10 mouse cellular contexts compared by ENCODE assay signal in the genomic region with DNA sequence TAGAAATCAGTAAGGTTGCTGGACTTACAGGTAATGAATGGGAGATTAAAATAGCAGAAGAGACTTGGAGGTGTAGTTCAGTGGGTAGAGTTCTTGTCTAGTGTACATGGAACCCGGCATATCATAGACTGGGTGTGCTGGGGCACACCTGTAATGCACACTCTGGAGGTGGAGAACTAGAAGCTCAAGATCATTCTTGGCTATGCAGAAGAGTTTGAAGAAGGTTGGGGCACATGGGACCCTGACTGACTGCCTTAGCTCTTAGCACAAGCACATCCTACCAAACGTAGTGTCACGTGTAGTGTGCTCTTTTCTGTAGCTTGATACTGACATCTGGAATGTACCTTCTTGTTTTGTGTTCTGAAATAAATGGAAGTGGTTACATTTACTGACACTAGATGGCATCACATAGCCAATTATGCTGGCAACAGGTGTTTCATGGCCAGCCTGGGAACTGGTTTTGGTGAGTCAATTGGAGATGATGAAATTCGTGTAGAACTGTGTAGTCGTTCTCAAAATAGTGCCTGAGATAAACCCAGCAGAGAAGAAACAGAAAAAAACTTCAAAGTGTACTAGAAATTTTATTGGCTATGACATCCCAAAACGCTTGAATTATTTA. TPM values are rescaled to one million over a fixed set of nuclear protein-coding genes. Genes with fewer than 3 reads are reported as not detected.
DNase-seq lines count a peak whose midpoint lies in the region; ATAC-seq and TF ChIP-seq lines count a peak whose summit lies in the region.
"Had no signal": no experiment of that assay in that cellular context is flagged by ENCODE, and none has a peak within 500 bp of the region (broad histone marks: within the 10 kb centered on the region; RNA-seq: fewer than 3 reads in every experiment).

No protein-coding gene starts in this region.

- no peaks in the 10 kb centered on the region for H3K9me3 ChIP-seq in heart, embryonic 11.5 days (replicated peaks; ENCODE audit: control insufficient read depth, low read length)
- H3K9me3 ChIP-seq in liver, postnatal 0 days (ENCODE audit: low read length): no peaks in the 10 kb centered on the region
- no peaks in the 10 kb centered on the region for H3K9me3 ChIP-seq in forebrain, embryonic 10.5 days
- H3K9me3 ChIP-seq: embryonic facial prominence, embryonic 15.5 days had no signal

- 27% methylated on average over 6 of the region's 6 CpGs for WGBS in heart, adult 2 months
- WGBS in heart, embryonic 11.5 days (ENCODE audit: insufficient replicate concordance): 32% methylated on average over 6 of the region's 6 CpGs
- 29% methylated on average over 6 of the region's 6 CpGs for WGBS in liver, postnatal 0 days (ENCODE audit: insufficient replicate concordance)
- WGBS in forebrain, embryonic 10.5 days: 59% methylated on average over 6 of the region's 6 CpGs

- no peaks in the 10 kb centered on the region for H3K27me3 ChIP-seq in heart, adult 2 months (ENCODE audit: control insufficient read depth, insufficient read depth, low read length)
- no peaks in the 10 kb centered on the region for H3K27me3 ChIP-seq in heart, embryonic 11.5 days (ENCODE audit: control insufficient read depth, insufficient read depth, low read length)
- H3K27me3 ChIP-seq in liver, postnatal 0 days (ENCODE audit: insufficient read depth, low read length): no peaks in the 10 kb centered on the region
- no peaks in the 10 kb centered on the region for H3K27me3 ChIP-seq in forebrain, embryonic 10.5 days (ENCODE audit: poor library complexity, severe bottlenecking)
- H3K27me3 ChIP-seq: embryonic facial prominence, embryonic 15.5 days had no signal

- no peak overlapping the region for H3K4me2 ChIP-seq in heart, embryonic 11.5 days
- no peak overlapping the region for H3K4me2 ChIP-seq in liver, postnatal 0 days (ENCODE audit: low read depth, low read length)
- H3K4me2 ChIP-seq: embryonic facial prominence, embryonic 15.5 days had no signal

- H3K79me2 ChIP-seq in heart, adult 2 months (replicated peaks; ENCODE audit: control insufficient read depth, insufficient read depth, low read length): no peaks in the 10 kb centered on the region

- no peak for TF ChIP-seq EP300 in heart, adult 2 months (IDR thresholded peaks at IDR 0.05; ENCODE audit: insufficient read depth, low read depth, low read length)
- TF ChIP-seq EP300 in liver, postnatal 0 days (IDR thresholded peaks at IDR 0.05; ENCODE audit: low read depth): no peak

- no peaks in the 10 kb centered on the region for H3K36me3 ChIP-seq in heart, adult 2 months (ENCODE audit: control insufficient read depth, insufficient read depth, low read length)
- H3K36me3 ChIP-seq in heart, embryonic 11.5 days (ENCODE audit: control insufficient read depth, insufficient read depth, low read length): no peaks in the 10 kb centered on the region
- H3K36me3 ChIP-seq in liver, postnatal 0 days (replicated peaks; ENCODE audit: insufficient read depth, low read length): no peaks in the 10 kb centered on the region
- no peaks in the 10 kb centered on the region for H3K36me3 ChIP-seq in forebrain, embryonic 10.5 days (replicated peaks)
- H3K36me3 ChIP-seq: embryonic facial prominence, embryonic 15.5 days had no signal

- no peak for TF ChIP-seq POLR2A in heart, adult 2 months (IDR thresholded peaks at IDR 0.05; ENCODE audit: insufficient read depth, low read depth, low read length)

- H3K4me1 ChIP-seq in heart, adult 2 months (ENCODE audit: control insufficient read depth, insufficient read depth, low read length): no peaks in the 10 kb centered on the region
- H3K4me1 ChIP-seq in heart, embryonic 11.5 days (ENCODE audit: control insufficient read depth, insufficient read depth, low read length): peaks cover 4% of the 10 kb centered on the region; the same call in 1 of the 2 replicates
- H3K4me1 ChIP-seq in liver, postnatal 0 days (ENCODE audit: insufficient read depth): no peaks in the 10 kb centered on the region
- peaks cover 6% of the 10 kb centered on the region for H3K4me1 ChIP-seq in forebrain, embryonic 10.5 days
- H3K4me1 ChIP-seq: embryonic facial prominence, embryonic 15.5 days had no signal

- TF ChIP-seq CTCF in heart, adult 2 months (IDR thresholded peaks at IDR 0.05): peak; percentile 82
- peak; percentile 78 for TF ChIP-seq CTCF in liver, postnatal 0 days (IDR thresholded peaks at IDR 0.05; ENCODE audit: low read depth)

- H3K27ac ChIP-seq in heart, adult 2 months: no peak overlapping the region
- H3K27ac ChIP-seq in heart, embryonic 11.5 days (ENCODE audit: low read depth, low read length): no peak overlapping the region
- no peak overlapping the region for H3K27ac ChIP-seq in liver, postnatal 0 days (ENCODE audit: low read depth)
- no peak overlapping the region for H3K27ac ChIP-seq in forebrain, embryonic 10.5 days
- H3K27ac ChIP-seq: embryonic facial prominence, embryonic 15.5 days; macrophage had no signal

- intact Hi-C loops in heart, adult 2 months (cut with DNase I): loop anchor here (2.0 to 10.0 kb wide), 5 partner anchors 108 to 638 kb away; a partner anchor contains a TSS

- H3K9ac ChIP-seq in heart, adult 2 months (ENCODE audit: low read depth, low read length): no peak overlapping the region
- no peak overlapping the region for H3K9ac ChIP-seq in heart, embryonic 11.5 days (ENCODE audit: low read depth, low read length)
- no peak overlapping the region for H3K9ac ChIP-seq in liver, postnatal 0 days (replicated peaks)
- H3K9ac ChIP-seq: embryonic facial prominence, embryonic 15.5 days had no signal

- H3K4me3 ChIP-seq in heart, adult 2 months: no peak overlapping the region
- H3K4me3 ChIP-seq in heart, embryonic 11.5 days (ENCODE audit: low read depth, low read length): no peak overlapping the region
- H3K4me3 ChIP-seq in liver, postnatal 0 days (ENCODE audit: low read depth, low read length): no peak overlapping the region
- H3K4me3 ChIP-seq in forebrain, embryonic 10.5 days: no peak overlapping the region
- H3K4me3 ChIP-seq: embryonic facial prominence, embryonic 15.5 days had no signal

- ATAC-seq in heart, embryonic 11.5 days (replicated peaks; ENCODE audit: insufficient number of reproducible peaks, low FRiP score, low TSS enrichment): no peak
- ATAC-seq in liver, postnatal 0 days: peak; percentile 70

- no peak for DNase-seq in heart, adult 2 months
- DNase-seq in thymus, postnatal 14 days: peak; percentile 54
- DNase-seq in thymus, postnatal 36 days: no peak
- peak; percentile 73 for DNase-seq in embryo, embryonic 11 days
- DNase-seq in liver, postnatal 0 days: no peak
- no peak for DNase-seq in adrenal gland, adult 18-20 months (ENCODE audit: low spot score in 2 of 2)
- DNase-seq in forebrain, embryonic 10.5 days (ENCODE audit: extremely low spot score, low spot score): no peak

RNA-seq across cellular contexts. Expression of a gene that starts 22.4 kb away (rescaled TPM):
- 1 to 10 TPM; 3.4 to 4.1 TPM for total RNA-seq in heart, adult 2 months (2021)
- polyA plus RNA-seq in heart, adult 2 months (2012; rRNA removed): 6.0 and 6.1 TPM in 2 replicates
- 4.9 and 5.1 TPM in 2 replicates for polyA plus RNA-seq in heart, embryonic 11.5 days (2014; fragmentation: Nextera tagmentation; extraction: Ambion mirVana)
- polyA plus RNA-seq in liver, postnatal 0 days (2015; fragmentation: Nextera tagmentation; extraction: Ambion mirVana): 35.4 and 35.8 TPM in 2 replicates
- 10 to 100 TPM; 16.6 to 17.3 TPM for total RNA-seq in adrenal gland, adult 18-20 months (2021)
- 4.3 and 4.7 TPM in 2 replicates for polyA plus RNA-seq in forebrain, embryonic 10.5 days (2016; fragmentation: Nextera tagmentation; extraction: Ambion mirVana)

RNA-seq across cellular contexts. Expression of a gene that starts 33.0 kb away (rescaled TPM):
- not detected for total RNA-seq in heart, adult 2 months (2021)
- 2.2 TPM in 1 of 2 replicates, not detected in the other for polyA plus RNA-seq in heart, adult 2 months (2012; rRNA removed)
- polyA plus RNA-seq in heart, embryonic 11.5 days (2014; fragmentation: Nextera tagmentation; extraction: Ambion mirVana): 1.4 TPM in 1 of 2 replicates, not detected in the other
- 6,645 and 7,607 TPM in 2 replicates for polyA plus RNA-seq in liver, postnatal 0 days (2015; fragmentation: Nextera tagmentation; extraction: Ambion mirVana)
- not detected for total RNA-seq in adrenal gland, adult 18-20 months (2021)
- polyA plus RNA-seq in forebrain, embryonic 10.5 days (2016; fragmentation: Nextera tagmentation; extraction: Ambion mirVana): not detected in 2 replicates
- polyA plus RNA-seq: macrophage had no signal

Comparison
In these comparisons a context has a peak if more than half of its experiments do, and no peak if none do; other contexts are left out.
1. DNase-seq: peak in thymus, postnatal 14 days (single experiment) and embryo, embryonic 11 days (single experiment); none in heart, adult 2 months (0 of 2), thymus, postnatal 36 days (0 of 2), liver, postnatal 0 days (single experiment), adrenal gland, adult 18-20 months (0 of 2) and forebrain, embryonic 10.5 days (single experiment).
2. RNA of a gene that starts 33.0 kb away (polyA plus RNA-seq): 6,645 to 7,607 TPM in liver, postnatal 0 days; 1.4 TPM in heart, embryonic 11.5 days, 2.2 TPM in heart, adult 2 months and not detected in forebrain, embryonic 10.5 days; every median in the first group is over 1,000 times any median in the second.